Mouse (Mus musculus): Measurements from ENCODE around the gene Ppwd1. TPM values are rescaled to one million over a fixed set of nuclear protein-coding genes. Genes with fewer than 3 reads are reported as not detected.

Ppwd1 gene
- 13.2 and 13.3 TPM in 2 replicates for polyA plus RNA-seq (2015; fragmentation: Nextera tagmentation; extraction: Ambion mirVana)

GRCm38 (mm10) chr13:104228384-104229066 lies at the start of gene Ppwd1, which contains the start of gene Cenpk:
Gene Ppwd1, minus strand, starts transcription at chr13:104228843.
Gene Cenpk, plus strand, starts transcription at chr13:104228611.

GRCm38 (mm10) chr13:104178650-104179121 lies 50.0 kb downstream of the Ppwd1 start, which contains the start of gene Trim23:
Gene Trim23, plus strand, starts transcription at chr13:104178797.

GRCm38 (mm10) chr13:104177796-104178649 lies 50.6 kb downstream of the Ppwd1 start, which contains the start of gene Trappc13:
Gene Trappc13, minus strand, starts transcription at chr13:104178469.

Other genes starting within 250 kb of the Ppwd1 start
- gene Nln, start 119.2 kb downstream of the Ppwd1 start, polyA plus RNA-seq (2015; fragmentation: Nextera tagmentation; extraction: Ambion mirVana), result 8.9 and 9.8 TPM in 2 replicates
- 0.66 and 0.79 TPM in 2 replicates for gene Sgtb, start 119.1 kb downstream of the Ppwd1 start, polyA plus RNA-seq (2015; fragmentation: Nextera tagmentation; extraction: Ambion mirVana)
- gene Trappc13, start 50.4 kb downstream of the Ppwd1 start, polyA plus RNA-seq (2015; fragmentation: Nextera tagmentation; extraction: Ambion mirVana), result 25.7 and 27.4 TPM in 2 replicates
- gene Trim23, start 50.0 kb downstream of the Ppwd1 start, polyA plus RNA-seq (2015; fragmentation: Nextera tagmentation; extraction: Ambion mirVana), result 12.2 and 12.4 TPM in 2 replicates
- gene Cenpk, start 232 bp downstream of the Ppwd1 start, polyA plus RNA-seq (2015; fragmentation: Nextera tagmentation; extraction: Ambion mirVana), result 117 and 151 TPM in 2 replicates
- 0.64 and 0.69 TPM in 2 replicates for gene Adamts6, start 59.0 kb upstream of the Ppwd1 start, polyA plus RNA-seq (2015; fragmentation: Nextera tagmentation; extraction: Ambion mirVana)

Data from spleen, postnatal 0 days (tissue).